Mouse (Mus musculus) spleen, adult 2 months (tissue): Measurements from ENCODE around the gene Gm20388.

Experiments
- CTCF ChIP-seq: fragments of 200-500 bp; IDR thresholded peaks from 2 replicates; pipeline ENCODE4 v1.5.1; 2011; ENCODE audit warnings: mild to moderate bottlenecking, inconsistent platforms; ENCODE audit not compliant: insufficient read depth, insufficient read length, insufficient replicate concordance; ENCODE audit errors: extremely low read depth
- POLR2A ChIP-seq: fragments of 200-500 bp; IDR thresholded peaks from 2 replicates; pipeline ENCODE4 v1.6.1; 2011; ENCODE audit warnings: low read depth, low read length, inconsistent platforms

GRCm38 (mm10) chr8:120902346-120902745, 991.7 kb downstream of the Gm20388 start:
- TF ChIP-seq POLR2A (no peak), CTCF (no peak)
